ENCODE assay signal across 8 mouse cellular contexts in genomic region chr17:71551757-71552451, GRCm38 (mm10). TPM values are rescaled to one million over a fixed set of nuclear protein-coding genes. Genes with fewer than 3 reads are reported as not detected.
A peak's percentile ranks its signal among the peaks of the same experiment; 100 is the strongest.
DNase-seq lines count a peak whose midpoint lies in the region; ATAC-seq lines count a peak whose summit lies in the region.

Spdya (plus strand) TSS chr17:71552061.

- H3K27ac ChIP-seq in hindbrain, embryonic 11.5 days (ENCODE audit: low read depth, low read length): peak within 1 kb of the TSS; percentile 58; the same call in 1 of the 2 replicates
- H3K27ac ChIP-seq in lung, embryonic 16.5 days (ENCODE audit: low read length): no peak within 1 kb of the TSS

- ATAC-seq in hindbrain, embryonic 11.5 days (ENCODE audit: low FRiP score): peak; percentile 96
- ATAC-seq in lung, embryonic 16.5 days (ENCODE audit: low read depth): peak; percentile 98

- no peaks in the 10 kb centered on the region for H3K9me3 ChIP-seq in hindbrain, embryonic 11.5 days (ENCODE audit: control insufficient read depth, low read length)
- H3K9me3 ChIP-seq in lung, embryonic 16.5 days (ENCODE audit: control insufficient read depth, low read length): no peaks in the 10 kb centered on the region

- WGBS in hindbrain, embryonic 11.5 days: under 1% methylated on average over 55 of the region's 78 CpGs
- 0% methylated on average over 73 of the region's 78 CpGs for WGBS in lung, embryonic 16.5 days

- peak within 1 kb of the TSS; percentile 66 for H3K4me3 ChIP-seq in hindbrain, embryonic 11.5 days (ENCODE audit: low read depth, low read length)
- H3K4me3 ChIP-seq in lung, embryonic 16.5 days (ENCODE audit: low read length): peak within 1 kb of the TSS; percentile 75

- H3K4me1 ChIP-seq in hindbrain, embryonic 11.5 days (replicated peaks; ENCODE audit: control insufficient read depth, insufficient read depth, low read length): no peaks in the 10 kb centered on the region; the same call in 1 of the 2 replicates
- H3K4me1 ChIP-seq in lung, embryonic 16.5 days (replicated peaks; ENCODE audit: control insufficient read depth, insufficient read depth, low read length): peaks cover 9% of the 10 kb centered on the region

- DNase-seq in Muller cell, postnatal 12 days (ENCODE audit: inconsistent ontology term): peak; percentile 93
- peak; percentile 89 for DNase-seq in cerebellum, adult 9-10 months
- DNase-seq in frontal cortex, adult 2 months (ENCODE audit: extremely low spot score in 1 of 2, low spot score in 1 of 2): peak; percentile 50 to 86
- DNase-seq in hindbrain, embryonic 11.5 days (ENCODE audit: low spot score): peak; percentile 95
- DNase-seq in layer of hippocampus, adult 9-11 months: peak; percentile 78
- DNase-seq in ovary, postnatal 10 days (ENCODE audit: low spot score): peak; percentile 58
- DNase-seq in thymus, postnatal 0 days (ENCODE audit: low spot score): peak; percentile 67

- H3K9ac ChIP-seq in hindbrain, embryonic 11.5 days (ENCODE audit: low read depth, low read length): peak within 1 kb of the TSS; percentile 83
- H3K9ac ChIP-seq in lung, embryonic 16.5 days (ENCODE audit: low read length): peak within 1 kb of the TSS; percentile 81

- H3K27me3 ChIP-seq in hindbrain, embryonic 11.5 days (ENCODE audit: control insufficient read depth, insufficient read depth, low read length): peaks cover 11% of the 10 kb centered on the region; the same call in 1 of the 2 replicates
- H3K27me3 ChIP-seq in lung, embryonic 16.5 days (ENCODE audit: control insufficient read depth, insufficient read depth, low read depth, low read length): peaks cover 9% of the 10 kb centered on the region

- no peaks in the 10 kb centered on the region for H3K36me3 ChIP-seq in hindbrain, embryonic 11.5 days (ENCODE audit: control insufficient read depth, insufficient read depth, low read length)
- H3K36me3 ChIP-seq in lung, embryonic 16.5 days (ENCODE audit: control insufficient read depth, insufficient read depth, low read length): no peaks in the 10 kb centered on the region

- H3K4me2 ChIP-seq in hindbrain, embryonic 11.5 days (replicated peaks; ENCODE audit: low read depth, low read length): peak within 1 kb of the TSS; percentile 98
- peak within 1 kb of the TSS; percentile 100 for H3K4me2 ChIP-seq in lung, embryonic 16.5 days (ENCODE audit: low read depth, low read length)

RNA-seq across cellular contexts. Expression of gene Spdya, which starts in this region (rescaled TPM):
- polyA plus RNA-seq in frontal cortex, adult 2 months (2012; rRNA removed): 1.5 and 1.8 TPM in 2 replicates
- polyA plus RNA-seq in hindbrain, embryonic 11.5 days (2014; fragmentation: Nextera tagmentation; extraction: Ambion mirVana): 1.0 and 1.5 TPM in 2 replicates
- 0.82 and 0.89 TPM in 2 replicates for polyA plus RNA-seq in lung, embryonic 16.5 days (2015; fragmentation: Nextera tagmentation; extraction: Ambion mirVana)
- 0.27 and 0.35 TPM in 2 replicates for polyA plus RNA-seq in thymus, postnatal 0 days (2015; fragmentation: Nextera tagmentation; extraction: Ambion mirVana)

Comparison
In these comparisons a context has a peak if more than half of its experiments do, and no peak if none do; other contexts are left out.
1. Peak in ATAC-seq, H3K4me3 ChIP-seq, H3K9ac ChIP-seq and H3K4me2 ChIP-seq in lung, embryonic 16.5 days; RNA of the gene not detected or under 1 TPM.
2. Peak in DNase-seq in thymus, postnatal 0 days; RNA of the gene not detected or under 1 TPM.